Mouse (Mus musculus) C2C12 (cell line): ENCODE measurements around the gene Selenow.

Source experiments
- CTCF ChIP-seq: IDR thresholded peaks from one replicate; pipeline ENCODE4 v1.5.1; 2011; ENCODE audit not compliant: control insufficient read depth, insufficient read depth, insufficient read length
- MAX ChIP-seq: IDR thresholded peaks from one replicate; pipeline ENCODE4 v1.6.1; 2011; ENCODE audit warnings: mild to moderate bottlenecking, control low read depth
- MYOG ChIP-seq: IDR thresholded peaks from one replicate; pipeline ENCODE4 v1.6.1; 2011; ENCODE audit not compliant: control insufficient read depth, insufficient read length; ENCODE audit errors: extremely low read depth
- USF1 ChIP-seq: IDR thresholded peaks from one replicate; pipeline ENCODE4 v1.6.1; 2011; ENCODE audit warnings: low read depth, mild to moderate bottlenecking, control low read depth, moderate library complexity

GRCm38 (mm10) chr7:15907971-15908590, 14.1 kb downstream of the Selenow start:
- TF ChIP-seq CTCF = no peak
- no peak for TF ChIP-seq USF1
- no peak for TF ChIP-seq MAX
- no peak for TF ChIP-seq MYOG
